Mouse (Mus musculus): ENCODE measurements around the gene Spns2.
A peak's percentile ranks its signal among the peaks of the same experiment; 100 is the strongest.
"Not testable (repeated sequence)": the region's sequence is repeated elsewhere in the genome, so short reads cannot be mapped to it uniquely, and the experiment has no call there.

Gene Spns2

DNA sequence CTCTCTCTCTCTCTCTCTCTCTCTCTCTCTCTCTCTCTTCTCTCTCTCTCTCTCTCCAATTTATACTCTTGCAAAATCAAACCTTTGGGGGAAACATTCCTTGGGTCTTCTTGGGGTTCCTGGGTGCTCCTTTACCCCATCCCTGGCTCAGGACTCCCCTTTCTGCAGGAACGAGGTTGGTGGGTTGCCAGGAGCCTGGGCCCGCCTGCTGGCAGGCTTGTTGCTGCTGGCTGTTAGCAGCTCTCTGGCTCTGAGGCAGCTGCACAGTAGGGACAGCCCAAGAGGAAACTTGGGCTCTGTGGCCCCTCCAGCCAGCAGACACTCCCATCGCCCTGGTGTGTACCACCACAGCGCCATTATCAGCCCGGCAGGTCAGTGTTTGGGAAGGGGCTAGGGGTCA, 53.4 kb downstream of the Spns2 start:
- peak; percentile 70 to 76 for DNase-seq (ENCODE audit: low spot score in 2 of 2)

DNA sequence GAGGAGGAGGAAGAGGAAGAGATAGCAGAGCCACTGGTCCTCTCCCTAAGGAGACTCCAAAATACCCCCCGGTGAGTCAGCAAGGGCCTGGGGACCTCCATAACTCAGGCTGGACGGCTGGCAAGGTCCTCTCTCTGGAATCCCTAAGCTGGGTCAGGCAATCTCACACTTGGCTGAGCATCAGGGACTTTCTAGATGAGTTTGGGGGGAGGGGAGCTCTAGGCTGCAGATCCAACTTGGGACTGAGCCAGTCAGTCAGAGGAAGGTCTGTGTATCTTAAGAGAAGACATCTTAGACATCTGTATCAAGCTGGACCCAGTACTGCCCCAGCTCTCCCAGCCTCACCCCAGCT, 54.0 kb downstream of the Spns2 start:
- DNase-seq (ENCODE audit: low spot score in 2 of 2), result peak in 1 of 2 experiments; percentile 31

- DNase-seq (ENCODE audit: low spot score in 2 of 2), result no peak
Measured at GRCm38 (mm10) chr11:72434963-72435693, 54.6 kb downstream of the Spns2 start, which contains the start of gene Ggt6. TSS of gene Ggt6 (plus strand) at chr11:72435526.

GRCm38 (mm10) chr11:72430311-72431068, 59.2 kb downstream of the Spns2 start:
- DNase-seq (ENCODE audit: low spot score in 2 of 2), result not testable (repeated sequence)

DNA sequence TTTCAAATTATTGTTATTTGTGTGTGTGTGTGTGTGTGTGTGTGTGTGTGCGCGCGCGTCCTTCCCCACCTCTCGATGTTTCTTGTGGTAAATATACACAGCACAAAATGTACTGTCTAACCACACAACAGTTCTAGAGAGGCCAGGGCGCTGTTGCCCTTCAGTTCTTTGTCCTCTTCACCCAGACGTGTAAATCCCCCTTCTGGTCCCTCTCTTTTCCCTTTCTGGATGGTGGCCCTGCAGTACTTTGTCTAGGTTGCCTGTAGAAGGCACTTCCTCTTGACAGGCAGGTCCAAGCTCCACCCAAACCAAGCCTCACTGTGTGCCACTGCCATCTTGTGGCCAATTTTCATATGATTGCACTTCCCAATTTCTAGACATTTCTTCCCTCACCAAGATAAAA, 60.4 kb downstream of the Spns2 start:
- DNase-seq (ENCODE audit: low spot score in 2 of 2), result peak; percentile 85

DNA sequence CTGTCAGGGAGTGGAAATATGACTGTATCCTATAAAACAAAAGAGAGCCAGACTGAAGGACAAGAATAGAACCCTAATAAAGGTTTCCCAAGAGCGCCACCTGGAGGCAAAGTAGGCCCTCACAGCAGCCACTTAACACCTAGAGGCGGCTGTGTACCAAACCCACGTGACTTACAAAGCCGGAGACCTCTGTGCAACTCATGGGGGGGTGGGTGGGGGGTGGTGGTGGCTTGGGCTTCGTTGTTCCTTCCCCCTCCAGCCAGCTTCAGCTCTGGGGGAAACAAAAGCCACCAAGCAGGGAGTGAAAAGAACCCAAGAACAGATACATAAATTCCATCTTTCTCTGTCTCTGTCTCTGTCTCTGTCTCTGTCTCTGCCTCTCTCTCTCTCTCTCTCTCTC, 61.0 kb downstream of the Spns2 start:
- DNase-seq (ENCODE audit: low spot score in 2 of 2), result peak; percentile 77 to 86

- no peak for DNase-seq (ENCODE audit: low spot score in 2 of 2)
Measured at GRCm38 (mm10) chr11:72426884-72427283, 62.8 kb downstream of the Spns2 start.

DNA sequence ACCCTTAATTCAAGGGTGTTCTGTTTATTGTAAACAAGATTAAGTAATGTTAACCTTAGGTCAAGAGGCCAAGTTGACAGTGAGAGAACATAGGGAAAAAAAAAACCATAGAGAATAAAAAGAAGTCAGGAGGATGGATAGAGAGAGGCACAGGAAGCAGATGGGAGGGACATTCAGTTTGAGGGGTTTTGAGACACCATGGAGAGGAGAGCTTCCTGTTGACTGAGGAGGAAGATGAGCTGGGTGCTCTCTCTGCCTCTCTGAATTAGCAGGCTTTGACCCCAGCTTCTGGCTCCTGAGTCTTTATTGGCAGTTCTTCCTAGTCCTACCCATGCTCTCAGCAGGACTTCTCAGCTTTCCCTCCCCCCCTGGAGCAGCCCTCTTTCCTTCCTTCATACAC, 64.5 kb downstream of the Spns2 start:
- no peak for DNase-seq (ENCODE audit: low spot score in 2 of 2)

DNA sequence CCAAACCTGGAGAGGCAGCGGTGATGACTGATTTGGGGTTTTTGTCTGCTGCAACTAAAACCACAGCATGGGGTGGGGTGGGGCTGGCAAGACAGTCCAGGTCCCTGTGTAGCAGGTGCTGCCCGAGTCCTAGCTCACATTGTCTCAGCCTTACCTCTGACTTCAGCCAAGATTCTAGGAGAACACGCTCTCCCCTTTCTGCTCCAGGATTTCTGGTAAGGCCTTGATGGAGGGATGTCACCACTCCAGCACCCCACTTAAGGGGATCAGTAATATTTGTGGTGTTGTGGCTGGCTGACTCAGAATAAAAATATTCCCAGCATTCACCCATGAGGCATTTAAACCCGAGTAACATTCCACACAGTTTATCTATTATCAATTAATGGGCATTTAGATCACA, 66.0 kb downstream of the Spns2 start:
- DNase-seq (ENCODE audit: low spot score in 2 of 2), result no peak

- no peak for DNase-seq (ENCODE audit: low spot score in 2 of 2)
Measured at GRCm38 (mm10) chr11:72421518-72422278, 68.0 kb downstream of the Spns2 start.

GRCm38 (mm10) chr11:72420460-72421122, 69.1 kb downstream of the Spns2 start:
- DNase-seq (ENCODE audit: low spot score in 2 of 2), result no peak

DNA sequence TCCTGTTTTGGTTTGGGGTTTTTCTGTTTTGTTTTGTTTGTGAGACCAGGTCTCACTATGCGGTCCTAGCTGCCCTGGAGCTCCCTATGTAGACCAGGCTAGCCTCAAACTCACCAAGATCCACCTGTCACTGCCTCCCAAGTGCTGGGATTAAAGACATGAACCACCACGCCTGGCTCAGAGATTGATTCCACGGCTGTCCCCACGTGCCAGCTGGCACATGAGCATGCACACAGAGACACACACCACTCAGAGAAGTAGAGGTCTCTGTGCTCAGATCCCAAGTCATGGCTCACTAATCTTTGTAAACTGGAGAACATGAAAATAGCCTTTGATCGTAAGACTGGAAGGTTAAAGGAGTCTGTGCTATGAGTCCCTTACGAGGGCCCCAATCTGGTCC, 70.7 kb downstream of the Spns2 start:
- no peak for DNase-seq (ENCODE audit: low spot score in 2 of 2)

GRCm38 (mm10) chr11:72418227-72418626, 71.5 kb downstream of the Spns2 start:
- DNase-seq (ENCODE audit: low spot score in 2 of 2), result no peak

DNA sequence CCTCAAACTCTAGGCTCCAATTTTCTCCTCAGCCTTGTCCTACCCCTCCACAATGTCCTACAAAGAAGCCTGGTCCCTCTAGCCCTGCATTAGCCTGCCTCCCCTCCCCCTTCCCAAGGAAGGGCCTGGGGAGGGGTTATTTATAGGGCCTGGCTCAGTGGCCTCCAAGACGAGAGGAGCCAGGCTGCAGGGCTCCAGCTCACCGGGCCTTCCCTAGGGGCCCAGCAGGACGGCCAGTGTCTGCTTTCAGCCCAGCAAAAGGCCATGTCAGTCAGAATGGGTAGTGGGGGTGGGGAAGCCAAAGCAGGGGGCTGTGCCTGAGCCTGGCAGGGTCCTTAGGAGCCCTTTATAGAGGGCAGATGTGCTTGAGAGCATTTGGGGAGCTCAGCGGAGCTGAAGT, 72.3 kb downstream of the Spns2 start:
- DNase-seq (ENCODE audit: low spot score in 2 of 2), result no peak

- no peak for DNase-seq (ENCODE audit: low spot score in 2 of 2)
Measured at GRCm38 (mm10) chr11:72416666-72417065, 73.0 kb downstream of the Spns2 start.

GRCm38 (mm10) chr11:72415155-72415554, 74.5 kb downstream of the Spns2 start:
- no peak for DNase-seq (ENCODE audit: low spot score in 2 of 2)

DNA sequence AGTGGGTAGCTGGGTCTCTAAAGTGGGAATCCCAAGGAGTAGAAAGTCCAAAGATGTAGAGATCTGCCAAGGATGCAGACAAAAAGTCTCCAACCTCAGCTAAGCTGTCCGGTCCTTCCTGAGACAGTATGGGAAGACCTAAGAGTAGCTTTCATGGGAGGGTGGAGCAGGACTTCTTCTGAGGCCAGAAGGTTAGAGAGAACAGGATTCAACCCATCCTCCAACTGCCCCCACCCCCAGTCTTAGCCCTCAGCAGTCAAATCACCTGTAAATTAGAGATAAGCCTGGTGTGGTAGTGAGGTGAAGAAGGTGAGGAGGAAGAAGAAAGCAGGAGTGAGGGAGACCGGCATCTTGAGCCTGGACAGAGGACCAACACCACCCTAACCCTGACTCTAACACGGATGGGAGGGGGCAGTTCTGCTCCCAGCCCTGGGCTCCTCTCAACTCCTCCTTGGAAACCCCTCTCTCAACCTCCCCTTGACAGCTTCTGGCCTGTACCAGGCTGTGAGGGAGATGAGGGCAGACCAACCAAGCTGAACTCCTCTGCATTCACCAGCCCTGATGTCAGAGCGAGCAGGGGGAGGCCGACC, 76.0 kb downstream of the Spns2 start:
- no peak for DNase-seq (ENCODE audit: low spot score in 2 of 2)

GRCm38 (mm10) chr11:72413016-72413415, 76.7 kb downstream of the Spns2 start:
- DNase-seq (ENCODE audit: low spot score in 2 of 2), result no peak

- DNase-seq (ENCODE audit: low spot score in 2 of 2), result no peak
Measured at GRCm38 (mm10) chr11:72411945-72412344, 77.8 kb downstream of the Spns2 start.

DNA sequence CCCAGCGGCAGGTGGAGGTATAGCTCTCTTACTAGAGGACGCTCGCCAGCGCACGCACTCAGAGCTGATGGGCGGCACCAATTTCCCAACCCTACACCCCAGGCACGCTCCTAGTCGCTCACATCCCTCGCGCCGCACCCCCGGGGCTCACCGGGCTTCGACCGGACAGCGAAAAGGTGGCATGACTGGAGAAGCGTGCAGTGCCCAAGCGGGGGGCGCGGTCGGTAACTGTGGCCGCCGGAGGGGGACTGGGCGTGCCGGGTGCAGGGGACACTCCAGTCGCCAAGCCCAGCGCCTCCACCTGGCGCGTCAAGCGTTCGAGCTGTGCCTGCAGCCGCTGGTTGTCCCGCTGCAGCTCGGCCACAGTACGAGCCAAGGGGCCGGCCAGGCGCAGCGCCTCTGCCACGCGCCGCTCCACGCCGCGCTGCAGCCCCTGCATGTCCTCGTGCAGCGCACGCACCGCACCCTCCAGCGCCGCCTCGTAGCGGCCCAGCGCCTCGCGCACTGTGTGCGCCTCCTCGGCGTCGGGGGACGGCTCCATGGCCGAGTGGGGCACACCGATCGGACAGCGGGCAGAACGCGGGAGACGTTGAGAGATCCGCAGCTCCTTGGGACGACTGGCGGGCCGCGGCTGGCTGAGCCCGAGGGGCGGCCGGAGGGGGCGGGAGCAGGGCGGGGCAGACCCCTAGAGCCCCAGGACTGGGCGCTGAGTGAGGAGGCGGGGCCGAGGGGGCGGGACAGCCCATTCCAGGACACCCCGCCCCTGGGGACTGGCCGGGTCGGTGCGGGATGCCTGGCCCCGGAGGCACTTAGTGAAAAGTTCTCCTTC, 78.4 kb downstream of the Spns2 start, which contains the start of gene Smtnl2:
Gene Smtnl2, minus strand, starts transcription at position 621 of the 829 bp plus-strand sequence.
- peak; percentile 58 to 68 for DNase-seq (ENCODE audit: low spot score in 2 of 2)

All from right cerebral cortex, postnatal 10 days (tissue).